Mouse (Mus musculus): ENCODE data around the gene Hist1h2ad.

- TF ChIP-seq CTCF (IDR thresholded peaks at IDR 0.05; ENCODE audit: low read depth) (no peak), EP300 (IDR thresholded peaks at IDR 0.05; ENCODE audit: low read depth) (no peak)
These were observed 37.0 kb upstream of the Hist1h2ad start for GRCm38 (mm10) chr13:23537006-23537710.
